Mouse (Mus musculus): ENCODE results near the gene Gm9958. TPM values are rescaled to one million over a fixed set of nuclear protein-coding genes. Genes with fewer than 3 reads are reported as not detected.

Gene Gm9958
- total and polyA plus RNA-seq, 3 experiments, result 0.77 to 1.6 TPM; not detected in 1

- TF ChIP-seq ZKSCAN1 (IDR thresholded peaks at IDR 0.05; ENCODE audit: low read depth, low read length) (no peak), MEF2A (IDR thresholded peaks at IDR 0.05; ENCODE audit: extremely low read depth, insufficient replicate concordance, low read depth, low read length, poor library complexity, severe bottlenecking) (0 out of 2 replicates have a peak, but pooled peaks have one; percentile 18), GATA1 (IDR thresholded peaks at IDR 0.05; ENCODE audit: low read depth, low read length) (no peak)
These were observed 610 bp upstream of the Gm9958 start, which contains the start of gene Ankrd17 (continued) for GRCm38 (mm10) chr5:90366121-90367066.

- Histone ChIP-seq H3K36me3 (ENCODE audit: control insufficient read depth in 1 of 2, insufficient read depth in 2 of 2, low read length in 2 of 2) (peaks cover 0 to 7% of the 10 kb centered on the region in 2 experiments; a peak in 2 of 4 replicates), H3K27me3 (ENCODE audit: control insufficient read depth in 1 of 2, insufficient read depth in 2 of 2, low read length in 2 of 2) (no peaks in the 10 kb centered on the region; a peak in 2 of 4 replicates), H3K4me1 (ENCODE audit: control insufficient read depth in 1 of 2, insufficient read depth in 2 of 2, low read length in 2 of 2) (peaks cover 0 to 4% of the 10 kb centered on the region in 2 experiments; a peak in 1 of 4 replicates), H3K79me2 (ENCODE audit: control insufficient read depth, insufficient read depth, low read length, poor library complexity) (peaks cover 12% of the 10 kb centered on the region), H3K4me3 (ENCODE audit: control insufficient read depth in 1 of 2, insufficient read depth in 1 of 2, low read depth in 2 of 2, low read length in 2 of 2) (no peak overlapping the region), H3K9ac (ENCODE audit: control insufficient read depth, low read depth, low read length, poor library complexity, severe bottlenecking) (no peak overlapping the region), H3K27ac (ENCODE audit: control insufficient read depth, low read depth, low read length) (no peak overlapping the region), H3K9me3 (replicated peaks; ENCODE audit: insufficient read depth, low read length) (no peaks in the 10 kb centered on the region)
- DNase-seq (ENCODE audit: low read depth, low spot score), result no peak
- TF ChIP-seq NRF1 (IDR thresholded peaks at IDR 0.05; ENCODE audit: insufficient read depth, low read depth, low read length, poor library complexity, severe bottlenecking), result no peak
- TF ChIP-seq SMC3 (IDR thresholded peaks at IDR 0.05; ENCODE audit: low read depth, low read length), result no peak
- TF ChIP-seq ZMIZ1 (IDR thresholded peaks at IDR 0.05; ENCODE audit: low read depth, low read length), result no peak
- TF ChIP-seq USF2 (IDR thresholded peaks at IDR 0.05; ENCODE audit: borderline replicate concordance in 1 of 2, insufficient read depth in 1 of 2, low read depth in 1 of 2, low read length in 2 of 2), result no peak
- TF ChIP-seq EP300 (IDR thresholded peaks at IDR 0.05; ENCODE audit: low read depth in 1 of 2, low read length in 2 of 2), result no peak
- no peak for TF ChIP-seq TAL1 (IDR thresholded peaks at IDR 0.05; ENCODE audit: low read length)
- TF ChIP-seq HCFC1 (IDR thresholded peaks at IDR 0.05; ENCODE audit: low read depth, low read length), result no peak
- TF ChIP-seq MYB (IDR thresholded peaks at IDR 0.05; ENCODE audit: low read depth, low read length), result no peak
- no peak for TF ChIP-seq MXI1 (IDR thresholded peaks at IDR 0.05; ENCODE audit: low read depth, low read length)
- no peak for TF ChIP-seq MYC (IDR thresholded peaks at IDR 0.05; ENCODE audit: low read depth, low read length)
These were observed 3.4 kb downstream of the Gm9958 start for GRCm38 (mm10) chr5:90370401-90370800.

GRCm38 (mm10) chr5:90373708-90374107 lies 6.7 kb downstream of the Gm9958 start:
- no peaks in the 10 kb centered on the region for H3K79me2 ChIP-seq (ENCODE audit: control insufficient read depth, insufficient read depth, low read length, poor library complexity)
- H3K27ac ChIP-seq (ENCODE audit: control insufficient read depth, low read depth, low read length), result no peak overlapping the region
- no peaks in the 10 kb centered on the region for H3K36me3 ChIP-seq (ENCODE audit: control insufficient read depth in 1 of 2, insufficient read depth in 2 of 2, low read length in 2 of 2)
- H3K9ac ChIP-seq (ENCODE audit: control insufficient read depth, low read depth, low read length, poor library complexity, severe bottlenecking), result no peak overlapping the region
- H3K4me1 ChIP-seq (ENCODE audit: control insufficient read depth in 1 of 2, insufficient read depth in 2 of 2, low read length in 2 of 2), result no peaks in the 10 kb centered on the region
- DNase-seq (ENCODE audit: low read depth, low spot score), result no peak
- H3K4me3 ChIP-seq (ENCODE audit: control insufficient read depth in 1 of 2, insufficient read depth in 1 of 2, low read depth in 2 of 2, low read length in 2 of 2), result no peak overlapping the region
- H3K9me3 ChIP-seq (replicated peaks; ENCODE audit: insufficient read depth, low read length), result no peaks in the 10 kb centered on the region
- peaks cover 0 to 3% of the 10 kb centered on the region in 2 experiments; a peak in 3 of 4 replicates for H3K27me3 ChIP-seq (ENCODE audit: control insufficient read depth in 1 of 2, insufficient read depth in 2 of 2, low read length in 2 of 2)
- TF ChIP-seq TBP (IDR thresholded peaks at IDR 0.05; ENCODE audit: low read depth, low read length) (no peak), HCFC1 (IDR thresholded peaks at IDR 0.05; ENCODE audit: low read depth, low read length) (no peak), POLR2AphosphoS5 (IDR thresholded peaks at IDR 0.05; ENCODE audit: borderline replicate concordance, low read depth, low read length) (no peak), MAFK (IDR thresholded peaks at IDR 0.05; ENCODE audit: borderline replicate concordance, low read depth, low read length) (no peak), JUND (IDR thresholded peaks at IDR 0.05; ENCODE audit: low read depth, low read length) (no peak), TCF12 (IDR thresholded peaks at IDR 0.05; ENCODE audit: low read depth, low read length) (no peak), USF1 (IDR thresholded peaks at IDR 0.05; ENCODE audit: low read depth, low read length) (no peak), RAD21 (IDR thresholded peaks at IDR 0.05; ENCODE audit: low read depth, low read length) (no peak), MAX (IDR thresholded peaks at IDR 0.05; ENCODE audit: low read length) (no peak), GABPA (IDR thresholded peaks at IDR 0.05; ENCODE audit: low read depth, low read length) (no peak), NRF1 (IDR thresholded peaks at IDR 0.05; ENCODE audit: insufficient read depth, low read depth, low read length, poor library complexity, severe bottlenecking) (no peak), ZC3H11A (IDR thresholded peaks at IDR 0.05; ENCODE audit: low read depth, low read length) (no peak), ELF1 (IDR thresholded peaks at IDR 0.05; ENCODE audit: low read depth, low read length) (no peak), CHD2 (IDR thresholded peaks at IDR 0.05; ENCODE audit: low read length) (no peak), EP300 (IDR thresholded peaks at IDR 0.05; ENCODE audit: low read depth in 1 of 2, low read length in 2 of 2) (no peak), CTCF (IDR thresholded peaks at IDR 0.05 in 2 of 3, conservative IDR thresholded peaks at IDR 0.05 in 1 of 3; ENCODE audit: control insufficient read depth in 1 of 3, insufficient read depth in 1 of 3, low read depth in 2 of 3, low read length in 3 of 3, poor library complexity in 1 of 3, severe bottlenecking in 1 of 3) (no peak), BHLHE40 (IDR thresholded peaks at IDR 0.05; ENCODE audit: borderline replicate concordance, low read depth, low read length) (no peak)
